Mouse (Mus musculus) adrenal gland, adult (tissue): ENCODE measurements around the gene Dennd1a.

ENCODE experiments used
- DNase-seq, 2 experiments: peaks; one replicate each; pipeline ENCODE4 v3.0.0; 2022 to 2023; ENCODE audit warnings: low spot score in 1 of 2; ENCODE audit not compliant: inconsistent age in 2 of 2

The Dennd1a gene

DNA sequence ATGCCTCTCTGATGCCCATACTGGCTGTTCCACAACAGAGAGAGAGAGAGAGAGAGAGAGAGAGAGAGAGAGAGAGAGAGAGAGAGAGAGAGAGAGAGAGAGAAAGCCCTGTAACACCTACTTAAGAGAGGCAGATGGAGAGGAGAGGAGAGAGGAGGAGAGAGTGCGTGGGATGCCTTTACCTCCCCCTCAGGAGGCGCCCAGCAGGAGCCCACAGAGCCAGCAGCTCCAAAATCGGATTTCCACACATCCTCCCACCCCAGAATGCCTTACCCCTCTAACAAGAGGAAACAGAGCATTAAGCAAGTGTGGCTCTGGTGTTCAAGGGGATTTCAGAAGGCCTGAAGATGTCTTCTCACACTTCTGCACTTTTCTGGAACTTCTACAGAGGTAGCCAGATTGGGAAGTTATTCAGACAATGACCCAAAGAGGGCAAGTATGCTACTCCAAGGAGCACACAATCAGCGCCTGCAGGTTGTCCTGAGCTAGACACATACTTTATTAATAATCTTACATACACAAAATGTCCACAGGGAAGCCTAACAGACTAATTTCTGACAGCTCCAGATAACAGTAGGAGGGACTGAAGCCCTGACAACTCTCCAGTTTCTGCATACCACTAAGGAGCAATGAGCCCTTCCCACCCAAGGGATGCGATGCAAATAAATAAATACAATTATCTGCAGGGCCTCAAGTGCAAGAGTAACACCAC is 161.4 kb downstream of the Dennd1a start:
- DNase-seq: peak in 1 of 2 experiments; percentile 15

DNA sequence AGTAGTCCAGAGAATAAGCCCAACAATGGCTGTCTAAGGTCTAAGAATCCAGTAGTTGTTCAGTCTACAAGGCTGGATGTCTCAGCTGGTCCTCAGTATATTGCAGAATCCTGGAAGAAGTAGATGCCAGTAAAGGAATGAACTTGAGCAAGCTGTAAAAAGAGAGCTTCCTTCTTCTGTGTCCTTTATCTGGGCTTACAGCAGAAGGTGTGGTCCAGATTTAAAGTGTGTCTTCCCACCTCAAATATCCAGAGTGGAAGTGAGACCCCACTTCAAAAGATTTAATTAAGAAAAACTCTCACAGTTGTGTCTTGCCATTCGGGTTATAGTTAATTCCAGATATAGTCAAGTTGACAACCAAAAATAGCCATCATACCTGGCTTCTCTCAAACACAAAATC is 162.5 kb downstream of the Dennd1a start:
- DNase-seq: no peak

DNA sequence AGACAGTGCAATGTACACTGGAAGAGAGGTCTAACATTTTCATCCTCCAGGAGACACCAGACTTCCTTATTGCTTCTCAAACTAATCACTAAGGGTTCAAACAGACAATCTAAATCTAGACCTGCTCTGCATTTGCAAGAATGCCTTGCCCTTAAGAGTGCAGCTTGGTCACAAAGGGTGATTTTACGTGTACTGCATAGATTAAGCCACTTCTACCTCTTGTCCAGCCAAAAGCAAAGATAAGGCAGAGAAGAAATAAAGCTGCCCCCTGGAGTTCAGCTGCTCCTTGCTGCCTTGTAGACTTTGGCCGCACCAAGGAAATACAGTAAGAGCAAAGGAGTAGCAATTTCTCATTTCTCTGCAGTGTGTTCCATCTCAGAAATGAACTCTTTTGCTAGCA is 172.2 kb downstream of the Dennd1a start:
- no peak for DNase-seq

DNA sequence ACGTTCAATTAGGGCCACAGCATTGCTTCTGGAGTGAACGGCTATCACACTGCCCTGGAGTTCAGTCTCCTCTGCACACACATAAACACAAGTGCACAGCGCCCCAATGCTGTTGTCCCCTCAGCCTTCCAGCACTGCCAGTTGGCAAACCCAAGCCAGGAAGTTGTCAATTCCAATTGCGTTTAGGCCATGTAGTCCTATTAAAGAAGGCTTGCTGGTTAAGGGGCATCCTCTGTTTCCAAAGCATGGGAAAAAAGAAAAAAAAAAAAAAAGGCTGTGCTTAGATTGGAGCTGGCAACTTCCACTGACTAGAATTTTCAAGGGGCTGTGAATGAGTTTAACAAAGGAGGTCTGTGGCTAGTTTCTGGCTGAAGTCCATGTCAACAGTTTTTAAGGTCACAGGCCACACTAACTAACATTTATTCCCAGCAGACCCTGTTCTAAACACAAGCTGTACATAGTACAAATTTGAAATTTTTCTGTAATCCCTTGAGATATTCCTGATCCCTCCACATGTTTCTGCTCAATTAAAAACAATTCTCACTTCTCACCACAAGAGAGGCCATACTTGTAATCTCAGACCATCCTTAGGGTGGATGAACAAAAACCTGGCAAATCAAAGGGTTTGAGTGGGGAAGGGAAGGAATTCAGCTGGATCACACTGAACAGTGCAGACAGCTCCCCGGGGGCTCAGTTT is 175.4 kb downstream of the Dennd1a start:
- DNase-seq: no peak

DNA sequence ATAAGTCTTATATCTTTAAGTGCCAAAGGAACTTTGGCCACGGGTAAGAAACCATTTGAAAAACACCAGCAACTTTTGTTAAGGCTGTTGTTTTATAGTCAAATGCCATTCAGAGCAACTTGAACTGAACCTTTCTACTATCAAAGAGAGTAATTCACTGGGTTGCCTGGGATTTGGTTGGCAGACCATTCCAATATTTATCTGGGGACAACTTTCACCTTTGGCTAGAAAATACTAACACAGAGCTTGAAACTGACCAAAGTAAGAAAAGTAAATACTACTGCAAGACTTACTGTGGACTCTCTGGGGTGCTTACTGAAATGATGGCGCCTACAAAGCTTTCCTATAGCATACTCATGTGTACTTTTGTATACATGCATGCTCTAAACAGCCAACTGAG is 178.6 kb downstream of the Dennd1a start:
- no peak for DNase-seq

DNA sequence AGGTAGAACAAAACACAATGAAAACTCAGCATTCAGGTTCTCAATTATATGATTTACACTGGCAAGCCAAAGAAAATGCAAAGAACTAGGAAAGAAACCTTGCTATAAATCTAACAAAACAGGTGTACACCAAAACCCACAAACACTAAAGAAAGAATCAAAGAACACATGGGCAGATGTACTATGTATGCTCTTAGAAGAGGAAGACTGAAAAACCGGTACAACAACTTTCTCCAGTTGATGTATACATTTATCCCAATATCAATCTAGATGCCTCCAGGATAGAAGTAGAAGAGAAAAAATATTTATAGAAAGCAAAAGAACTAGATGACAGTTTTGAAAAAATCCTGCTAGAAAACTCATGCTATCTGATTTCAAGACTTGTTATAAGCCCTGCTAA is 184.5 kb downstream of the Dennd1a start:
- DNase-seq: no peak

DNA sequence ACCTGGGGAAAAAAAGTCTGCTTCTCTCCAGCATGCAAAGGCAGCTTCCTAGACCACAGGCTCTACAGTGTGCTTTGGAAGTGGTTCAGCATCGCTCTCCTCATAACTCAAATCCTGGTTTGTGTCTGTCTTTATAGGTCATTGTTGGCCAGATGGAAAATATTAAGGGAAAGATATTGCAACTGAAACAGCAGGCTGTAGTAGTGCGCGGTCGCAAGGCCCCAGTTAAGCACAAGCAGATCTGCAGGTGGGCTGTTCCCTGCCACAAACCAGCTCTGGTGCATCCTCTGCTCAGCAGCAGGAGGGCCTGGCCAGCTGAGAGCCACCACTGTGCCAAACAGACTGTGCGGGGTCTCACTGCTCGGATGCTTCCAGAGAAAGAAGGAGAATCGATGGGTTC is 186.9 kb downstream of the Dennd1a start:
- DNase-seq: peak; percentile 10 to 38

DNA sequence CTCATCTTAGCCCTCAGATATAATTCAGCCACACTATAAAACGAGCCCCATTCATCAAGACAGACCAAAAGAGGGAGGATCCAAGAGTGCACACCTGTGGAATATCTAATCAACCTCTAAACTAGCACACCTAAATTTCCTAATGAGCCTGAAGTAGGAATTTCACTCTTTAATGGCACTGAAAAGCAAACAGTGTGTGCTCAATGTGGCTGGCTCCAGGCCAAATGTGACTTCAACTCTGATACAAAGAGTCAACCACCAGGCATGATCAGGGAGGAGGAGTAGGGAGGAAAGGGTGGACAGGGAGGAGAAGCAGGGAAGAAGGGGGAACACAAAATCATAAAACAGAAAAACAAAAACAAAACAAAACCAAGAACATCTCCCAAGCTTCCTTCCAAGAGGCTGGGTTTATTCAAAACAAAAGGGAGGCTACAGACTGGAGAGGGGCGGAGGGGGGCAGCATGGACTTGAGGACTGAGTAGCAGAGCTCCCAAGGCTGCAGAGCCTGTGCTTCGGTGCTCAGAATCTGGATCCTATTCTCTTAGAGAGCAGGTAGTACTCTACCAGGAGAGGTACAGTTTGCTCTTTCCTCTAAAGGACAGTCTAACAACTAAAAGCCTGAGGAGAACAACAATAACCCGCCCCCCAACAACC is 187.9 kb downstream of the Dennd1a start:
- peak; percentile 24 to 47 for DNase-seq

DNA sequence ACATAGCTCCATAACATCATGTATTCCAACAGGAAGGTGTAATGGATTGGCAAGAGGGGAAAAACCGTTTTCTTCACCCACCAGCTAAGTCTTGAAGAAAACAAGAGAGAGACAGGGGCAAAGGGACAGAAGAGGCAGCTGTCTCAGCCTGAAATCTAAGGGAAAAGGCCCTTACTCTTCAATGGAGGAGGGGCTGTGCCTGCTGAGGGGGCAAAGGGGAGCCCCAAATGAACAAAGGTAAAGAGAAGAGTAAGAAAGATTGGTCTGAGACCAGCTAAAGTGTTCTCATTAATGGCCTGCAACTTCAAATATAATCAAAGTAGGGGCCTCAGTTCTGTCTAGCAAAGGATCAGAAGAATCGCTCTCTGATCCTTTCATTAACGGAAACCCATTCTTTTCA is 189.7 kb downstream of the Dennd1a start:
- DNase-seq: no peak

DNA sequence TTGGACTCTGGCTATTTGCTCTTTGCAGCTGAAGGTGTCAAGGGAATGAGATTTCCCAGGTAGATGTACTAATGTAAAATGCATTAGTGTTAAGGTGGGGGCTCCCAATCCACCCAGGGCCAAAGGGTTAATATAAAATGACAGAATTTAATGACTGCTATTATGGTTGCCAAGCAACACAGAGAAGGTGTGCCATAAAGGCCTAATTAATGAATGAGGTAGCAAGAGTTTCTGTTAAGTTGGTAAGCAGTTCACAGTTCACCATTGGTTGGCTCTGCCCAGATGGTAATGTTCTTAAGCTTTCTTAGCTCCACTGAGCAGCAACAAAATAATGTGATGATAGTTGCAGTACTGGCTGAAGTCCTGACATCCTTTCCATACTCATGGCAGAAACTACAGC is 190.9 kb downstream of the Dennd1a start:
- DNase-seq: no peak

DNA sequence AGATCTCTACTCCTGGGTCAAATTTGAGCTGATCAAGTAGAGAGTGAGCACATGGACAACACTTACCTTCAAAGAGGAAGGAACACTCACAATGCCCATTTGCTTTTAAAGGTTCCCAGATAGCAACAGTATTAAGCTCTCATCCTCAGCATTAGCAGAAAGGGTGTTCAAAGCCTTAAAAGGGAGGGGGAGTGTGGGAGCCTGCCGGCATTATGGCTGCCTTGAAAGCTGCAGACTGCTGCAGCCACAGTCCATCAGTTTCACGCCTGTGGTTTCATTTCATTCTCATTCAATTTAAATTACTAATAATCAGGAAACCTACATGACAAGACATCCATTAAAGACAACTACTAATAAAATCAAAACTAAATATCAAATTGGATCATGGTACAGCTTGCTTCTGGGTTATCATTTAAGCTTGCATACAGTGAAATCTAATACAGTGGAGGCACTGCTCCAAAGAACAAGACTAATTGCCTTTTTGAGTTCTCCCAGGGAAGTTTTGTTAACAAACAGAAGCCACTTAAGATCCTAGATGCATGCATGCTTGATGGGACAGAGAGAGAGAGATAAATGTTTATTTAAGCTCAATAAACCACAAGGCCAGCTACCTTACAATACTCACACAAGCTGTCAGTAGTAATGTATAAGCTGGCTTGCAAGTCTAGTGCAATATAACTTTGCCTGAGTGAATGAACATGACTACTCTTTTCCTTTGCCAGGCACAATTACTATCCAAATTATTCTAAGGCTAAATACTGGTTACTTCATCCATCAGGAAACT is 192.6 kb downstream of the Dennd1a start:
- DNase-seq: no peak

DNA sequence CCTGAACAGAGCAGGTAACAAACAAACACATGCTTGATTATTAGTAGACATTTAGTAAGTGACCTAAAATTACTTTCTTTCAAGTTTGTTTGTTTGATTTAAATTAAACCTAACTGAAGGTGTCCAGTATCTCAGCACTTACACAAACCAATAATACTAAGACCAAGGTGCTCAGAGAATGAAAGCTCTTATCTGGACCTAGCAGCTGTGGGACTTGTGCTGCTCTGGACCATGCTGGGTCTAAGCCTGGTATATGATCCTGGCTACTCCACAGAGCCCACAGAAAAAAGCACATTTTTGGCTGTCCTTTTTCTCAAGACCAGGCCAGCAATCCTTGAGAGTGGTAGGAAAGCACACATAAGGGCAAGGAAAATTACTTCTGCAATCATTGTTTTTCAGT is 193.2 kb downstream of the Dennd1a start:
- DNase-seq: no peak

DNA sequence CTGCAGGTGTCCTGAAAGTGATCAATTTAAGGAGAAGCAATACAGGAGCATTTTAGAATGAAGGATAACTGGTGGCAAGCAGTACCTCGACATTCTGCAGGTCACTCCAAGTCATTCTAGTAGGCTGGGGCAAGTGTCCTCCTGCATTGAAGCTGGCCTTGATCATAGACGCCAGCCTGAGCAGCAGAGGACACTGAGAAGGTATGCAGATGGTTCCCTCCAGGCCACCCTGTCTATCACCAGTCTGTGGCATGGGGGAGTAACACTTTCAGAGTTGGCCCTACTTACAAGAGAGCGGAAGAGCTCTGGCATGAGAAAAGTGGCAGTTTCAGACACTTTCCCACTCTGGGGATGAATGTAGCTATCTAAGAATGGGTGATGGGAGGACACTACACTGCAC is 193.9 kb downstream of the Dennd1a start:
- no peak for DNase-seq

DNA sequence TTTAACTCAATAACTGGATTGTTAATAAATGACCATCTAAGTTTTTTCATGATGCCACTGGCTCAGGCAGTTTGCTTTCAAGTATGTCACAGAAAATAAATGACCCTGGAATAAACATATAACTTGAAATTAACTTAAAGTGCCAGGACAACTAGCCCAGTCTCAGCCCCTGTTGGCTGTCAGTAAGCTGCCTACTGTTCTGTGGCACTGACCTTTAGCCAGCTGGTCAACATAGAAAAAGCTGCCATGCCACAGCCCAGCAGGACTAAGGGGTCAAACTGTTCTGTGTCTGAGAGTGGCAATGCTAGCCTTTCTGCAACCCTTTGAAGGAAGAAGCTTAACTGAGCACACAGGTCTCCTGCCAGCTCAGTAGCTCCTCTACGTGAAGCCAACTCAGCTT is 198.8 kb downstream of the Dennd1a start:
- DNase-seq: no peak

DNA sequence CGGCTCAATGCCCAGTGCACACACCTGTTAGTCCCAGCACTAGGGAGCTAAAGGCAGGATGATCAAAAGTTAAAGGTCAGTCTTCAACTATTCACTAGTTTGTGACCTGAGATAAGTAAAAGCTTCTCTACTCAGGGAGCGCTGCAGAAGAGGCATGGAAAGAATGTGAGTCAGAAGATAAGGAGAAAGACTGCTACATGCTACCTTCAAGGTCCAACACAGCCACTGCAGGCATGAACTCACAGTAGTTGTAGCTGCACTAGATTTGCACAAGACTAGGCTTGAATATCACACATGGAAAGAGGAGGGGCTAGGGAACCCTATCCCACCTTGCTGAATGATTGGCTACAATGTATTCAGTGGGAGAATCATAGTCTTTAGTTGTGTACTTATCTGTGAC is 202.1 kb downstream of the Dennd1a start:
- no peak for DNase-seq

DNA sequence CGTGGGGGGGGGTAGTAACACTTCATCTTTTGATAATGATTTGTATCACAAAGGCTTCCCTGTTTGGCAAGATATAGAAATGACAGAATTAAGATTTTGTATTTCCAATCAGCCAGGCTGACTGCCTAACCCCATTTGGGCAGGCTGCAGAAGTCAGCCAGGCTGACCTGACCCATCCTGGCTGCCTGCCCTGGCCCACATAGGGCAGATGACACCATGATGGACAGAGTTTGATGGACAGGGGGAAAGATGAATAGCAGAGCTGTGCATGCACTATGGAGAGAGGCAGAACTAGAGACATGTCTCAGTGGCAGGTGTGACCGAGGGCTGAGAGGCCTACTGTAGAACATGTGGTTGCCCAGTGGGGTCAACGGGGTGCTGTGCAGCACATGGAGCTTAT is 203.9 kb downstream of the Dennd1a start:
- DNase-seq: no peak

DNA sequence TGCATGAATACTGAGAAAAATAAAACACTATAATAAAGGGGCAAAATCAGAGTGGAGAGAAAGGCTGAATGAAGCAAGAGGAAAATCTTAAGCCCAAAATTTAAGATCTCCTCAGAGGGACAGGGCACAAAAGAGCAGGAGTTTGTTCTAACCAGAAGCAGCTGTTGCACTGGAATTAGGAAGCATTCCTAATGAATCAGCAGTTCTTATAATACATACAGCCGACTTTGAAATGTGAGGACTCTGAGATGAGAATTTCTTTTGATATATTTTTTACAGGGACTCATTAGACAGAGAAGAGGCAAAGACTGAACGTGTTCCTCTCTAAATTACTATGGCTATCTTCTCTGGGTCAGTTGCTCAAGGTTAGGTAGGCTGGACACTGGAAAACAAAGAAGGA is 212.7 kb downstream of the Dennd1a start:
- DNase-seq: no peak

DNA sequence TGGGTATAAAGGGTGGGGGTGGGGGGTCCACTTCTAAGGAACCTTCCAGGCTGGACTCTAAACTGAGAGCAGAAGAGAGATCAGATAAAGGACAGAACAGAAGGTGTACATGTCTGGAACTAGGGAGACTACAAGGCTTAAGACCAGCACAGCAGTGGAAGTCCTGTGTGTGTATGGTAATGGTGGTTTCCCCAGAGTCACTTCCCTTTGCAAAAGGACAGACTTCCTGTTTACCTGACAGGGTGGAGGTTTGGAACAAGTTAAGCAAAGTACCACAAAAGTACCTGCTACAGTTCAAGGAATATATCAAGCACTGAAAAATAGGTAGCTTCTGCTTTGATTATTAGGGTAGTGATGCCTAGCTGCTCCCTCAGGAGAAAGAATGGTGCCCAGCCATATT is 215.1 kb downstream of the Dennd1a start:
- DNase-seq: no peak

DNA sequence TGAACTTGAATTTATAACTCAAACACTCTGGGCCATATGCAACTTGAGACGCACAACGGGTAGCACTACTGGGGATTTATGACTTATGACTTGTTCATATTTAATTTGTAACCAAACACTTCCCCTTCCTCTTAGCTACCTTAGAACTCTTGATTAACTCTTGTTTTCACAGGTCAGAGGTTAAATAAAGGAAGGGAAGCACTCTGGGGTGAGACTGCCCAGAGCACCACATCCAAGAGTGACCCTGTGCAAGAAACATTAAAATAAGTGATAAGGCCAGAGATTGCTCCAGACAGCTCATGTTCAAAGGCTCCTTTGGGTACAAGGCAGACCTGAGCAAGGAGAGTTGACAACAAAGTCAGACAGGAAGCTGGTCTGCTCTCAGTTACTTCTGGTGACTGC is 219.0 kb downstream of the Dennd1a start:
- DNase-seq: no peak

DNA sequence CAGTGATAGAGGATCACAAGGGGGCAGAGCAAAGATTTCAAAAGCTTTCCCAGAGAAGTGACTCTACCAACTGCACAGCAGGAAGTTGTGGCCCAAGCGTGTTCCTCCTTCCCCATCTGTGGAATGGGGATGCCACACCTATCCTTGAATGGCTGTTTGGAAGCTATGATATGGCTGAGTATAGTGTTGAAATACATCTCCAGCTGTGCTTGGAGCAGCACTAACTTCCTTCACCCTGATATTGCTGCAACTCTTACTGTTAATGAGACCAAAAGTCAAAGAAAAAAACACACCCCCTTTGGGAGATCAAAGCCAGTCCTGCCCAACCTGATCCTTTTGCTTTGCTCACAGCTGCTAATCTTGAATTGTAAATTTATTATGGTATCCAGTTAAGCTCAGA is 221.3 kb downstream of the Dennd1a start:
- no peak for DNase-seq

DNA sequence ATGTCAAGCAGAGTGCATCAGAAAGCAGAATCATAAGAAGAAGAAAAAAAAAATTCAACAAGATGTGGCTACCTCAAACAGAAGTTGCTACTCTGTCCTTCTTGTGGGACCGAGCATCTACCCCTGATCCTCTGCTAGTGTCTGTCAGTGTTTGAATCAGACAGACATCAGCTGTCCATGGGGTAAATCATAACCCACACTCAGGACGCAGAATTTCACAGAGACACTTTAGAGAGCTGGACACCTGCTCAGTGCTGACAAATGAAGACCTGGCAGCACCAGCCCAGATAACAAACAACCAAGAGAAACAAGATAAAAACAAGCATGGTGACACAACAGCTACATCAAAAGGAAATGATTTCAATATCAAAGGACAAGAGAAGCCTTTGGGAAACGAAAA is 222.9 kb downstream of the Dennd1a start:
- no peak for DNase-seq

DNA sequence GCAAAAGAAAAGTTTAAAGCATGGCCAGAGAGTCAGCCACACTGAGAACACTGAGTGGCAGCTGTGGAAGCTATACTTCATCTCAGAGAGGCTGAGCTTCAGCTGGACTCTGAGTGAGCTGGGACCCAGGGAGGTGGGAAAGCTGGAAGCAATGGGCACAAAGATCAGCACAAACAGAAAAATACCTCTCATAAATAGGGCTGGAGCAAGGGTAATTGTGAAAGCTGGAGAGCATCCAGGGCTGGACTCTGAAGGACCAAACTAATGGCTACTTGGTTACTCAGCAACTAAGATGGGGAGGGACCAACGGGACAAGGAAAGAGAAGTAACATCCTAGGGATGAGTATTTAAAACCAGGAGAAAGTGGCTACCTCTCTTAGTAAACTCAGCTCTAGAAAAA is 225.0 kb downstream of the Dennd1a start:
- DNase-seq: no peak
